Mouse (Mus musculus) heart, postnatal 0 days (tissue): ENCODE measurements at regions not wholly inside any gene's neighbourhood (a gene's known extent, or its start where the extent isn't known, plus 50 kb on each side); places are given as distances from the start of the nearest gene placed in this dataset.

Source experiments
- CTCF ChIP-seq: IDR thresholded peaks from 2 replicates; pipeline ENCODE4 v1.5.1; 2016; ENCODE audit warnings: antibody characterized with exemption, control low read depth, low read depth
- EP300 ChIP-seq: IDR thresholded peaks from 2 replicates; pipeline ENCODE4 v1.6.1; 2016; ENCODE audit warnings: antibody characterized with exemption, low read depth

DNA sequence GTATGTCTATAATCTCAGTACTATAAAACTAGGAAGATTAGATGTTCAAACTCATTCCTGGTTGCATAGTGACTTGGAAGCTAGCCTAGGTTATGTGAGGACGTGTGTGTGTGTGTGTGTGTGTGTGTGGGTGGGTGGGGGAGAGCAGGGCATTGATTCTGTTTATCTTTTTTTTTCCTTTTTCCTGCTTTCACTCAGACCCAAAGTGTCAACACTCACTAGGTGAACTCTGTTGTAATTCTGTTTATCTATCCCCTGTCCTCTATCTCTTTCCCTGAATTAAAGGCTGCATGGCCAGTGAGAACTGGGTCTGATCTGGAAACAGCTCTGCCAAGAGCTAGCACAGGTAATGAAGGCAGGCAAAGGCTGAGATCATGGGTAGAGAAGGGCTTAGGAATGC lies 50.9 kb upstream of the Tle3 start:
- TF ChIP-seq EP300 (no peak), CTCF (no peak)
